Mouse (Mus musculus) kidney, adult 2 months (tissue): ENCODE data around the gene Rbbp5. TPM values are rescaled to one million over a fixed set of nuclear protein-coding genes. Genes with fewer than 3 reads are reported as not detected.
A peak's percentile ranks its signal among the peaks of the same experiment; 100 is the strongest.

Experiments used
- DNase-seq: peaks from one replicate; pipeline ENCODE4 v3.0.0; 2021
- H3K27ac ChIP-seq: fragments of 200-500 bp; 2 replicates; pipeline ENCODE4 v1.5.1; 2012; ENCODE audit warnings: low read depth, low read length, control low read depth, inconsistent platforms; ENCODE audit not compliant: insufficient read depth
- H3K27me3 ChIP-seq: fragments of 200-500 bp; replicated peaks from 2 replicates; pipeline ENCODE4 v1.6.1; 2012; ENCODE audit warnings: mild to moderate bottlenecking, moderate library complexity, low read length, inconsistent platforms; ENCODE audit not compliant: control insufficient read depth, insufficient read depth
- H3K36me3 ChIP-seq: fragments of 200-500 bp; 2 replicates; pipeline ENCODE4 v1.6.1; 2012; ENCODE audit warnings: mild to moderate bottlenecking, moderate library complexity, low read length, inconsistent platforms; ENCODE audit not compliant: control insufficient read depth, insufficient read depth
- H3K4me1 ChIP-seq: fragments of 200-500 bp; 2 replicates; pipeline ENCODE4 v1.6.1; 2011; ENCODE audit warnings: low read length; ENCODE audit not compliant: control insufficient read depth, insufficient read depth
- H3K4me3 ChIP-seq: fragments of 200-500 bp; 2 replicates; pipeline ENCODE4 v1.5.1; 2011; ENCODE audit warnings: mild to moderate bottlenecking, low read depth, low read length, control low read depth; ENCODE audit not compliant: insufficient read depth
- CTCF ChIP-seq: fragments of 200-500 bp; conservative IDR thresholded peaks from 2 replicates; pipeline ENCODE4 v1.5.1; 2011; ENCODE audit warnings: low read depth, mild to moderate bottlenecking, control low read depth, low read length, moderate library complexity, mixed read lengths; ENCODE audit not compliant: insufficient read depth, insufficient read length
- POLR2A ChIP-seq: fragments of 200-500 bp; IDR thresholded peaks from one replicate; pipeline ENCODE4 v1.6.1; 2011; ENCODE audit warnings: low read depth, low read length, control low read depth
- WGBS: fragments of 180-500 bp; shearing (Covaris S2); methylation state at CpG from one replicate; pipeline ENCODE4 v1.1.7; 2018; 5-methylcytosine and 5-hydroxymethylcytosine counted together
- polyA plus RNA-seq: library from polyadenylated mRNA; depleted of rRNA; stranded (reverse); fragments of >200 nt; gene quantifications from 2 replicates; pipeline ENCODE4 v1.2.3, GENCODE M21; 2012; rRNA removed

Gene Rbbp5
- polyA plus RNA-seq, 1 experiment, result 21.3 TPM

- H3K27me3 ChIP-seq, result 0 out of 2 replicates have a peak, but pooled peaks cover 2% of the 10 kb centered on the region
- H3K4me3 ChIP-seq, result no peak overlapping the region
- H3K27ac ChIP-seq, result no peak overlapping the region
- DNase-seq, result no peak
- TF ChIP-seq CTCF, result no peak
- TF ChIP-seq POLR2A, result no peak
- H3K36me3 ChIP-seq, result no peaks in the 10 kb centered on the region
- 58% methylated on average over 7 of the region's 7 CpGs for WGBS
- no peaks in the 10 kb centered on the region for H3K4me1 ChIP-seq
These were observed 63.5 kb downstream of the Rbbp5 start for GRCm38 (mm10) chr1:132540701-132541100.

GRCm38 (mm10) chr1:132541171-132541823 lies 64.1 kb downstream of the Rbbp5 start:
- Histone ChIP-seq H3K27me3 (0 out of 2 replicates have a peak, but pooled peaks cover 2% of the 10 kb centered on the region), H3K4me1 (no peaks in the 10 kb centered on the region), H3K36me3 (no peaks in the 10 kb centered on the region), H3K27ac (no peak overlapping the region), H3K4me3 (no peak overlapping the region)
- no peak for TF ChIP-seq CTCF
- no peak for TF ChIP-seq POLR2A
- peak; percentile 7 for DNase-seq
- WGBS, result 5% methylated on average over 14 of the region's 14 CpGs

GRCm38 (mm10) chr1:132541824-132542599 lies 64.8 kb downstream of the Rbbp5 start:
- no peak overlapping the region for H3K27ac ChIP-seq
- H3K36me3 ChIP-seq, result no peaks in the 10 kb centered on the region
- no peak overlapping the region for H3K4me3 ChIP-seq
- no peak for DNase-seq
- TF ChIP-seq CTCF (no peak), POLR2A (no peak)
- H3K4me1 ChIP-seq, result no peaks in the 10 kb centered on the region
- 21% methylated on average over 5 of the region's 5 CpGs for WGBS
- H3K27me3 ChIP-seq, result 0 out of 2 replicates have a peak, but pooled peaks cover 2% of the 10 kb centered on the region

GRCm38 (mm10) chr1:132542762-132543306 lies 65.7 kb downstream of the Rbbp5 start, which contains the start of gene Cntn2:
Gene Cntn2 (minus strand): TSS chr1:132543256.
- H3K36me3 ChIP-seq, result no peaks in the 10 kb centered on the region
- no peak within 1 kb of the TSS for H3K4me3 ChIP-seq
- H3K4me1 ChIP-seq, result no peaks in the 10 kb centered on the region
- 2% methylated on average over 30 of the region's 30 CpGs for WGBS
- TF ChIP-seq CTCF (no peak), POLR2A (no peak)
- H3K27ac ChIP-seq, result no peak within 1 kb of the TSS
- no peak for DNase-seq
- H3K27me3 ChIP-seq, result 0 out of 2 replicates have a peak, but pooled peaks cover 2% of the 10 kb centered on the region

GRCm38 (mm10) chr1:132543789-132544188 lies 66.6 kb downstream of the Rbbp5 start:
- Histone ChIP-seq H3K4me1 (no peaks in the 10 kb centered on the region), H3K27me3 (0 out of 2 replicates have a peak, but pooled peaks cover 2% of the 10 kb centered on the region), H3K36me3 (no peaks in the 10 kb centered on the region), H3K4me3 (no peak overlapping the region), H3K27ac (no peak overlapping the region)
- no peak for DNase-seq
- TF ChIP-seq POLR2A (no peak), CTCF (no peak)
- WGBS, result 71% methylated on average over 8 of the region's 8 CpGs

Other genes with a start within 250 kb of the Rbbp5 start
- not detected in 2 replicates for gene Gm10188, start 247.6 kb upstream of the Rbbp5 start, polyA plus RNA-seq
- gene Klhdc8a, start 178.7 kb upstream of the Rbbp5 start, polyA plus RNA-seq, result 15.7 and 17.7 TPM in 2 replicates
- 56.1 and 73.7 TPM in 2 replicates for gene Nuak2, start 161.2 kb upstream of the Rbbp5 start, polyA plus RNA-seq
- 6.0 and 6.3 TPM in 2 replicates for gene Tmcc2, start 86.1 kb upstream of the Rbbp5 start, polyA plus RNA-seq
- 13.0 and 13.9 TPM in 2 replicates for gene Dstyk, start 59.8 kb upstream of the Rbbp5 start, polyA plus RNA-seq
- gene Tmem81, start 28.9 kb downstream of the Rbbp5 start, polyA plus RNA-seq, result 1.8 and 2.0 TPM in 2 replicates
- 0.03 and 0.11 TPM in 2 replicates for gene Cntn2, start 65.9 kb downstream of the Rbbp5 start, polyA plus RNA-seq